ENCODE assay signal across 8 mouse cellular contexts in genomic region chr5:149228700-149229618, GRCm38 (mm10). TPM values are rescaled to one million over a fixed set of nuclear protein-coding genes. Genes with fewer than 3 reads are reported as not detected.
A peak's percentile ranks its signal among the peaks of the same experiment; 100 is the strongest.
DNase-seq lines count a peak whose midpoint lies in the region; ATAC-seq and TF ChIP-seq lines count a peak whose summit lies in the region.

No protein-coding gene starts in this region.

- H3K27me3 ChIP-seq in CH12.LX (replicated peaks), result no peaks in the 10 kb centered on the region
- no peaks in the 10 kb centered on the region for H3K27me3 ChIP-seq in forebrain, embryonic 11.5 days (ENCODE audit: control insufficient read depth, insufficient read depth, low read length)
- no peaks in the 10 kb centered on the region for H3K27me3 ChIP-seq in heart, embryonic 16.5 days (ENCODE audit: control insufficient read depth, insufficient read depth, low read length)
- H3K27me3 ChIP-seq in liver, embryonic 15.5 days, result peaks cover 3% of the 10 kb centered on the region; the same call in 1 of the 2 replicates
- no peaks in the 10 kb centered on the region for H3K27me3 ChIP-seq in neural tube, embryonic 12.5 days (replicated peaks)

- TF ChIP-seq EP300 in CH12.LX (IDR thresholded peaks at IDR 0.05; ENCODE audit: low read length), result no peak

- in situ Hi-C loops in CH12.LX (cut with MboI; ENCODE audit: low pct_ligation_motif_present, low pct_unique_long_range_greater_than_20kb, low sequenced_read_pairs), result no loop called here

- TF ChIP-seq CTCF in CH12.LX (conservative IDR thresholded peaks at IDR 0.05 in 1 of 2, IDR thresholded peaks at IDR 0.05 in 1 of 2; ENCODE audit: low read depth in 2 of 2, low read length in 2 of 2), result no peak

- H3K9ac ChIP-seq in CH12.LX (ENCODE audit: insufficient read depth, low read depth), result peak overlapping the region; percentile 64
- peak overlapping the region; percentile 62 for H3K9ac ChIP-seq in forebrain, embryonic 11.5 days (ENCODE audit: low read length)
- H3K9ac ChIP-seq in heart, embryonic 16.5 days (ENCODE audit: low read length), result peak overlapping the region; percentile 80
- H3K9ac ChIP-seq in liver, embryonic 15.5 days, result peak overlapping the region; percentile 42
- H3K9ac ChIP-seq in neural tube, embryonic 12.5 days, result peak overlapping the region; percentile 33; the same call in 1 of the 2 replicates

- peak; percentile 100 for ATAC-seq in forebrain, embryonic 11.5 days (replicated peaks; ENCODE audit: low FRiP score)
- peak; percentile 100 for ATAC-seq in heart, embryonic 16.5 days (replicated peaks; ENCODE audit: extremely low read depth, insufficient read depth, low FRiP score)
- peak; percentile 100 for ATAC-seq in liver, embryonic 15.5 days (ENCODE audit: insufficient read depth)
- ATAC-seq in neural tube, embryonic 12.5 days (ENCODE audit: low FRiP score, low read depth), result peak; percentile 98

- peak; percentile 55; the same call in 1 of the 2 replicates for TF ChIP-seq POLR2A in CH12.LX (IDR thresholded peaks at IDR 0.05; ENCODE audit: low read depth, low read length)

- 3% methylated on average over 55 of the region's 55 CpGs for WGBS in forebrain, embryonic 11.5 days
- WGBS in heart, embryonic 16.5 days, result 2% methylated on average over 54 of the region's 55 CpGs
- WGBS in liver, embryonic 15.5 days (ENCODE audit: insufficient replicate concordance), result 4% methylated on average over 55 of the region's 55 CpGs
- WGBS in neural tube, embryonic 12.5 days, result 3% methylated on average over 55 of the region's 55 CpGs

- H3K4me2 ChIP-seq in CH12.LX (ENCODE audit: insufficient read depth, low read depth, poor library complexity, severe bottlenecking), result peak overlapping the region; percentile 59; the same call in 1 of the 2 replicates
- peak overlapping the region; percentile 46 for H3K4me2 ChIP-seq in forebrain, embryonic 11.5 days (ENCODE audit: low read depth, low read length, severe bottlenecking)
- H3K4me2 ChIP-seq in heart, embryonic 16.5 days (ENCODE audit: low read depth, low read length), result peak overlapping the region; percentile 67
- H3K4me2 ChIP-seq in liver, embryonic 15.5 days, result peak overlapping the region; percentile 76
- H3K4me2 ChIP-seq in neural tube, embryonic 12.5 days (replicated peaks), result peak overlapping the region; percentile 54

- DNase-seq in CH12.LX (ENCODE audit: extremely low read depth), result peak; percentile 93
- peak; percentile 93 for DNase-seq in c-Kit-positive CD71-positive TER-119-negative erythroid progenitor cells, embryonic 14.5 days (ENCODE audit: low read depth)
- peak; percentile 99 for DNase-seq in forebrain, embryonic 11.5 days (ENCODE audit: low spot score)
- DNase-seq in kidney, postnatal 36 days, result peak; percentile 99
- DNase-seq in telencephalon, adult 2 months (ENCODE audit: low read depth, low spot score), result peak; percentile 90

- TF ChIP-seq RAD21 in CH12.LX (IDR thresholded peaks at IDR 0.05; ENCODE audit: low read depth, low read length), result no peak

- dilution Hi-C loops in CH12.LX (cut with MboI; ENCODE audit: extremely low pct_ligation_motif_present, extremely low pct_unique_long_range_greater_than_20kb, low sequenced_read_pairs), result no loop called here

- H3K36me3 ChIP-seq in CH12.LX (replicated peaks in 1 of 2; ENCODE audit: control insufficient read depth in 1 of 2, insufficient read depth in 1 of 2, low read length in 1 of 2), result no peaks in the 10 kb centered on the region
- no peaks in the 10 kb centered on the region for H3K36me3 ChIP-seq in forebrain, embryonic 11.5 days (ENCODE audit: control insufficient read depth, insufficient read depth, low read length)
- no peaks in the 10 kb centered on the region for H3K36me3 ChIP-seq in heart, embryonic 16.5 days (ENCODE audit: control insufficient read depth, insufficient read depth)
- H3K36me3 ChIP-seq in liver, embryonic 15.5 days (replicated peaks), result no peaks in the 10 kb centered on the region
- H3K36me3 ChIP-seq in neural tube, embryonic 12.5 days, result no peaks in the 10 kb centered on the region

- peaks cover 5 to 19% of the 10 kb centered on the region in 2 experiments for H3K4me1 ChIP-seq in CH12.LX (ENCODE audit: control insufficient read depth in 1 of 2, insufficient read depth in 2 of 2)
- no peaks in the 10 kb centered on the region for H3K4me1 ChIP-seq in forebrain, embryonic 11.5 days (replicated peaks; ENCODE audit: control insufficient read depth, insufficient read depth, low read length)
- H3K4me1 ChIP-seq in heart, embryonic 16.5 days (ENCODE audit: control insufficient read depth, insufficient read depth, low read length), result peaks cover 2% of the 10 kb centered on the region; the same call in 1 of the 2 replicates
- peaks cover 22% of the 10 kb centered on the region for H3K4me1 ChIP-seq in liver, embryonic 15.5 days (replicated peaks)
- peaks cover 10% of the 10 kb centered on the region; the same call in 1 of the 2 replicates for H3K4me1 ChIP-seq in neural tube, embryonic 12.5 days

- peaks cover 2% of the 10 kb centered on the region for H3K9me3 ChIP-seq in CH12.LX (replicated peaks; ENCODE audit: low read length)
- H3K9me3 ChIP-seq in forebrain, embryonic 11.5 days (ENCODE audit: control insufficient read depth, low read length), result no peaks in the 10 kb centered on the region
- H3K9me3 ChIP-seq in heart, embryonic 16.5 days (replicated peaks; ENCODE audit: control insufficient read depth, low read length), result no peaks in the 10 kb centered on the region; the same call in 1 of the 2 replicates
- H3K9me3 ChIP-seq in liver, embryonic 15.5 days (replicated peaks), result no peaks in the 10 kb centered on the region
- H3K9me3 ChIP-seq in neural tube, embryonic 12.5 days, result no peaks in the 10 kb centered on the region; the same call in 1 of the 2 replicates

- H3K27ac ChIP-seq in CH12.LX (ENCODE audit: insufficient read depth, low read depth), result no peak overlapping the region
- peak overlapping the region; percentile 51 for H3K27ac ChIP-seq in forebrain, embryonic 11.5 days (ENCODE audit: low read depth, low read length)
- H3K27ac ChIP-seq in heart, embryonic 16.5 days (ENCODE audit: low read length), result peak overlapping the region; percentile 98
- peak overlapping the region; percentile 78 for H3K27ac ChIP-seq in liver, embryonic 15.5 days (replicated peaks)
- H3K27ac ChIP-seq in neural tube, embryonic 12.5 days, result peak overlapping the region; percentile 78

- H3K79me2 ChIP-seq in CH12.LX (replicated peaks; ENCODE audit: control insufficient read depth, extremely low read depth, insufficient read depth, poor library complexity, severe bottlenecking), result no peaks in the 10 kb centered on the region

- peak overlapping the region; percentile 62 to 73 (median 65) for H3K4me3 ChIP-seq in CH12.LX (replicated peaks in 1 of 3; ENCODE audit: low read depth in 2 of 3, low read length in 2 of 3, poor library complexity in 1 of 3)
- H3K4me3 ChIP-seq in forebrain, embryonic 11.5 days (ENCODE audit: low read depth, low read length), result peak overlapping the region; percentile 50
- H3K4me3 ChIP-seq in heart, embryonic 16.5 days (ENCODE audit: low read length), result peak overlapping the region; percentile 69
- peak overlapping the region; percentile 58 for H3K4me3 ChIP-seq in liver, embryonic 15.5 days (replicated peaks)
- H3K4me3 ChIP-seq in neural tube, embryonic 12.5 days, result peak overlapping the region; percentile 45

TF ChIP-seq in CH12.LX, 34 proteins besides CTCF, POLR2A, EP300 and RAD21 (continues in another document):
- TF ChIP-seq BHLHE40 (IDR thresholded peaks at IDR 0.05; ENCODE audit: low read depth, low read length), result no peak
- TF ChIP-seq ZMIZ1 (IDR thresholded peaks at IDR 0.05; ENCODE audit: low read depth, low read length), result no peak
- 0 out of 2 replicates have a peak, but pooled peaks have one; percentile 58 for TF ChIP-seq UBTF (IDR thresholded peaks at IDR 0.05; ENCODE audit: low read depth, low read length)
- TF ChIP-seq IRF4 (IDR thresholded peaks at IDR 0.05; ENCODE audit: low read depth, low read length), result peak; percentile 63
- no peak for TF ChIP-seq JUN (IDR thresholded peaks at IDR 0.05; ENCODE audit: insufficient read depth, low read depth, low read length)
- peak; percentile 99 for TF ChIP-seq ELF1 (IDR thresholded peaks at IDR 0.05; ENCODE audit: low read depth, low read length)
- peak; percentile 75 for TF ChIP-seq CHD2 (IDR thresholded peaks at IDR 0.05; ENCODE audit: low read length)
- TF ChIP-seq E2F4 (IDR thresholded peaks at IDR 0.05; ENCODE audit: insufficient replicate concordance, low read depth, low read length), result no peak
- peak; percentile 94 for TF ChIP-seq MAFK (IDR thresholded peaks at IDR 0.05; ENCODE audit: insufficient replicate concordance, low read length)
- TF ChIP-seq ZC3H11A (IDR thresholded peaks at IDR 0.05; ENCODE audit: low read depth, low read length), result no peak
- peak; percentile 77 for TF ChIP-seq MAZ (IDR thresholded peaks at IDR 0.05; ENCODE audit: low read depth, low read length)

RNA-seq across cellular contexts. Expression of gene Alox5ap, which starts 35.6 kb away (rescaled TPM):
- 1.6 and 2.0 TPM in 2 replicates for total RNA-seq in CH12.LX (2012; rRNA removed)
- 6.7 and 9.9 TPM in 2 replicates for total RNA-seq in CH12.LX (2014; rRNA removed)
- polyA plus RNA-seq in CH12.LX (2012; ENCODE audit: insufficient read length, low read depth), result 23.0 and 26.4 TPM in 2 replicates
- 4.5 and 4.7 TPM in 2 replicates for polyA plus RNA-seq in forebrain, embryonic 11.5 days (2014; fragmentation: Nextera tagmentation; extraction: Ambion mirVana)
- polyA plus RNA-seq in heart, embryonic 16.5 days (2015; fragmentation: Nextera tagmentation; extraction: Ambion mirVana), result 9.0 and 11.9 TPM in 2 replicates
- polyA plus RNA-seq in liver, embryonic 15.5 days (2015; fragmentation: Nextera tagmentation; extraction: Ambion mirVana), result 47.2 and 48.4 TPM in 2 replicates
- polyA plus RNA-seq in neural tube, embryonic 12.5 days (2016; fragmentation: Nextera tagmentation; extraction: Ambion mirVana), result 6.5 and 8.0 TPM in 2 replicates

RNA-seq across cellular contexts. Expression of gene Hmgb1, which starts 44.7 kb away (rescaled TPM):
- 288 and 491 TPM in 2 replicates for total RNA-seq in CH12.LX (2012; rRNA removed)
- 673 and 899 TPM in 2 replicates for total RNA-seq in CH12.LX (2014; rRNA removed)
- 227 and 266 TPM in 2 replicates for polyA plus RNA-seq in CH12.LX (2012; ENCODE audit: insufficient read length, low read depth)
- 1,921 and 2,020 TPM in 2 replicates for polyA plus RNA-seq in forebrain, embryonic 11.5 days (2014; fragmentation: Nextera tagmentation; extraction: Ambion mirVana)
- 624 and 757 TPM in 2 replicates for polyA plus RNA-seq in heart, embryonic 16.5 days (2015; fragmentation: Nextera tagmentation; extraction: Ambion mirVana)
- polyA plus RNA-seq in liver, embryonic 15.5 days (2015; fragmentation: Nextera tagmentation; extraction: Ambion mirVana), result 381 and 440 TPM in 2 replicates
- 1,312 and 1,341 TPM in 2 replicates for polyA plus RNA-seq in neural tube, embryonic 12.5 days (2016; fragmentation: Nextera tagmentation; extraction: Ambion mirVana)

RNA-seq across cellular contexts. Expression of gene Uspl1, which starts 44.8 kb away (rescaled TPM):
- 37.9 and 46.8 TPM in 2 replicates for total RNA-seq in CH12.LX (2012; rRNA removed)
- 40.2 and 43.1 TPM in 2 replicates for total RNA-seq in CH12.LX (2014; rRNA removed)
- 37.7 and 41.6 TPM in 2 replicates for polyA plus RNA-seq in CH12.LX (2012; ENCODE audit: insufficient read length, low read depth)
- polyA plus RNA-seq in forebrain, embryonic 11.5 days (2014; fragmentation: Nextera tagmentation; extraction: Ambion mirVana), result 71.2 and 74.9 TPM in 2 replicates
- 28.0 and 29.2 TPM in 2 replicates for polyA plus RNA-seq in heart, embryonic 16.5 days (2015; fragmentation: Nextera tagmentation; extraction: Ambion mirVana)
- polyA plus RNA-seq in liver, embryonic 15.5 days (2015; fragmentation: Nextera tagmentation; extraction: Ambion mirVana), result 17.7 and 18.2 TPM in 2 replicates
- polyA plus RNA-seq in neural tube, embryonic 12.5 days (2016; fragmentation: Nextera tagmentation; extraction: Ambion mirVana), result 68.8 and 72.0 TPM in 2 replicates
